Mouse (Mus musculus): ENCODE results near the gene Gm11096. TPM values are rescaled to one million over a fixed set of nuclear protein-coding genes. Genes with fewer than 3 reads are reported as not detected.
A peak's percentile ranks its signal among the peaks of the same experiment; 100 is the strongest.

The Gm11096 gene
- not detected for total RNA-seq (2021)
- long read RNA-seq, experiment 1, partial matches to known transcripts, result 0 of 2 reads
- long read RNA-seq, experiment 1, other reads (novel, unspliced or antisense), result 2 of 2 reads
- long read RNA-seq, experiment 2, result 0 reads

DNA sequence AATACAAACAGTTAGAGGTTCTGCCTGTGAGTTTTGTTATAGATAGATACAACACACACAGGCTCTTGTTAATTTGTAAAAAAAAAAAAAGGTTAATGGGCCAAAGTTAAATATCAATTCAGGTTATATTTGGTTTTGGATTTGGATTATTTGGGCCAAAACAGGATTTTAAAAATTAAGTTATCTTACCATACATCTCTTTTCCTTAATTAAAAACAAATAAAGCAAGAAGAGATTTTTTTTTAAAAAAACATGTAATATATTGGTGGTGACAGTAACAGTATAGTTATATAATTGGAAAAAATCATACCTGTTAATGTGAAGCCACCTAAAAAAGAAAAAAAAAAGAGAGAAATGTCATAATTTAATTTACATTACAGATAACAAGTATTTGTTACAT, at the start of gene Gm11096:
Gene Gm11096, plus strand, starts transcription at position 301 of the 400 bp plus-strand sequence.
- no peak for DNase-seq (ENCODE audit: low spot score in 2 of 2)

- DNase-seq (ENCODE audit: low spot score in 2 of 2), result no peak
These were observed 48.5 kb upstream of the Gm11096 start for GRCm38 (mm10) chr17:81393040-81393439.

DNA sequence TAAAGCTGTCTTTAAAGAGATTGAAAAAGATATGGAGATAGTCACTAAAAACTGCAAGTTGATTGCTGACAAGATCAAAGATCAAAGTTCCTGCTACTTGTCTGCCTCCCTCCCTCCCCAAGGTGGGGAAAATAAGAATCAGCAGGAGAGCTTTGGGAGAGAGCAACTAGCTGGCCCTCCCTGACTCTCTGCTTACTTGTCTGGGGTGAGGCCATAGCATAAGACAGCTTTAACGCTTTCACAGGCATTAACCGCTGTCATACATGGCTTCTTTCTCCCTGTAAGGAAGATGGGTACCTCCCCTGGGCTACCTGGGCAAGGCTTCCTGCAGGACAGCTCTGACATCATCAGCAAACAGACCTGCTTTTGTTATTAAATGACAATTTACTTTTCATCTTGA, 47.4 kb upstream of the Gm11096 start:
- no peak for DNase-seq (ENCODE audit: low spot score in 2 of 2)

- no peak for DNase-seq (ENCODE audit: low spot score in 2 of 2)
These were observed 44.1 kb upstream of the Gm11096 start for GRCm38 (mm10) chr17:81397434-81397833.

GRCm38 (mm10) chr17:81400377-81400776, 41.2 kb upstream of the Gm11096 start:
- DNase-seq (ENCODE audit: low spot score in 2 of 2), result no peak

- DNase-seq (ENCODE audit: low spot score in 2 of 2), result peak; percentile 49 to 75
These were observed 38.9 kb upstream of the Gm11096 start for GRCm38 (mm10) chr17:81402636-81403035.

GRCm38 (mm10) chr17:81403121-81403520, 38.4 kb upstream of the Gm11096 start:
- DNase-seq (ENCODE audit: low spot score in 2 of 2), result no peak

- peak in 1 of 2 experiments; percentile 10 for DNase-seq (ENCODE audit: low spot score in 2 of 2)
These were observed 37.3 kb upstream of the Gm11096 start for GRCm38 (mm10) chr17:81404225-81404624.

DNA sequence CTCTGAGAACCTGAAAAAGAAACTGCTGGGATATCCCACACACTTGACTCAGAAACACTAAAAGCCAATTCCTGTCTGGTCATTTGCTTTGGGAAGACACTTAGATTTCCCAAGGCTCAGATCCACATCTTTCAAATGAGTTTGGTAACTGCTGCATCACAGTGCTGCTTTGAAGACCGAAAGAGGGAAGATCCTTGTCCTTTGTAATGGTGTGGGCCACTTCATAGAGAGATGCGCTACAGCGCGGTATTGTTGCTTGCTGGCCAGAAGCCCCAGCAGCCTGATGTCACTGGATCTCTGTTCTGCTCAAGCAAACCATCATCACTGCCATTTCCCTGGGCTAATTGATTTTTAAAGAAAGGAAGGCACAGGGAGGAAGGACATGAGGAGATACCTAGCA, 28.8 kb upstream of the Gm11096 start:
- no peak for DNase-seq (ENCODE audit: low spot score in 2 of 2)

- DNase-seq (ENCODE audit: low spot score in 2 of 2), result no peak
These were observed 25.0 kb upstream of the Gm11096 start for GRCm38 (mm10) chr17:81416361-81417114.

GRCm38 (mm10) chr17:81419802-81420459, 21.6 kb upstream of the Gm11096 start:
- DNase-seq (ENCODE audit: low spot score in 2 of 2), result peak in 1 of 2 experiments; percentile 23

GRCm38 (mm10) chr17:81424256-81424912, 17.2 kb upstream of the Gm11096 start:
- no peak for DNase-seq (ENCODE audit: low spot score in 2 of 2)

GRCm38 (mm10) chr17:81427245-81427644, 14.3 kb upstream of the Gm11096 start:
- peak in 1 of 2 experiments; percentile 56 for DNase-seq (ENCODE audit: low spot score in 2 of 2)

- no peak for DNase-seq (ENCODE audit: low spot score in 2 of 2)
These were observed 8.8 kb upstream of the Gm11096 start for GRCm38 (mm10) chr17:81432733-81433132.

DNA sequence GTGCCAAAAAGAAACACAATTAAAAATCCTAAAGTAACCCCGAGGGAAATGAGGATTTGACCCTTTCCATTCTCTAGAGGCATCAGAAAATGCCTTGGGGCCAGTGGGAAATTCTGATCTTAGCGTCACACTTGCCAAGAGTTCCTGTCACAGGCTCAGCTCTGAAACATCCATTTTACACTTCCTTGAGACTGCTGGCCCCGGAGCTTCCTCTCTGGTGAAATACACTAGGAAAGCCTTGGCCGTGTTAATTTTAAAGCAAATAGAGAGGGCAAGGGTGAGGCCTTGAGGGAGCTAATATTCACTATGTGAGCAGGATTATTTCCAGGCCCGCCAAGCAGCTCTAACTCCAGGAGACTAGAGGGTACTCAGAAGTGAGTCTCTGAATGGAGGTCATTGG, 8.4 kb upstream of the Gm11096 start:
- DNase-seq (ENCODE audit: low spot score in 2 of 2), result no peak

- DNase-seq (ENCODE audit: low spot score in 2 of 2), result no peak
These were observed 13.7 kb downstream of the Gm11096 start for GRCm38 (mm10) chr17:81455269-81455668.

DNA sequence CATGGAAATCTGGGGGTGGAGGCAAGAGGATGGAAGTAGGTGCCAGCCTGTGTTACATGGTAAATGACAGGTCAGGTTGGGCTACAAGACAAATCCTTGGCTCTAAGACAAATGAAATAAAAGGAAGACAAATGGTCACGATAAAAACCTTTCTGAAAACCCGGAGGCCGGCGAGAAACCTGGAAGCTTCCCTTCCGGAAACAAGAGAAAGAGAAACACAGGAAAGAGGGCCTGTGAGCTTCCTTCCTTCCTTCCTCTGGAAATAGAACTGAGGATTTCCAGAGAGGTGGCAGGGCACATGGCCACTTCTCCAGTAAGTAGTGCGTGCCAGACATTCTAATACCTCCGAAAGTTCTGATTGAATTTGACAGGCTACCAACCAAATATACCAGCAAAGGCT, 14.4 kb downstream of the Gm11096 start:
- no peak for DNase-seq (ENCODE audit: low spot score in 2 of 2)

GRCm38 (mm10) chr17:81459379-81459778, 17.8 kb downstream of the Gm11096 start:
- no peak for DNase-seq (ENCODE audit: low spot score in 2 of 2)

DNA sequence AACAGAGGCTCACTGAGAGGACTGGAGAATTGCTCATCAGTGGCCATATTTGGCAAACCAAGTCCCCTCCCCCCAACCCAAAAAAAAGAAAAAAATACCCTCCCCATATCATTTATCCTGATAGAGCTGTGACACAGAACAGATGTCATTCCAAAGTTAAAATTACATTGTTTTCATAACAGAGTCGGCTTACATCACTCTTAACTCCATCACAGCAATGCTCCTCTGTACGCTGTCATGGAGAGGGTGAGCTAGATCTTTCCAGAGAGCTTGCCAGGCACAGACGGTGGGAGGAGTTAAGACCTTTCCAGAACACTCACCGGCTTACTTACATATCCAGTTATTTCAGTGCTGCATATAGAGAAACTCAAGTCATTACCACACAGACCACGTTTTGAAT, 27.4 kb downstream of the Gm11096 start:
- DNase-seq (ENCODE audit: low spot score in 2 of 2), result no peak

- DNase-seq (ENCODE audit: low spot score in 2 of 2), result peak in 1 of 2 experiments; percentile 49
These were observed 31.8 kb downstream of the Gm11096 start for GRCm38 (mm10) chr17:81473363-81473762.

- DNase-seq (ENCODE audit: low spot score in 2 of 2), result no peak
These were observed 35.9 kb downstream of the Gm11096 start for GRCm38 (mm10) chr17:81477420-81477819.

GRCm38 (mm10) chr17:81479807-81480206, 38.2 kb downstream of the Gm11096 start:
- no peak for DNase-seq (ENCODE audit: low spot score in 2 of 2)

Data from layer of hippocampus, postnatal 14 days (tissue).